Mouse (Mus musculus) megakaryocyte-erythroid progenitor cell, adult 5-6 weeks (primary cell): ENCODE results near the gene Olfr1062. TPM values are rescaled to one million over a fixed set of nuclear protein-coding genes. Genes with fewer than 3 reads are reported as not detected.
"Not testable (repeated sequence)": the region's sequence is repeated elsewhere in the genome, so short reads cannot be mapped to it uniquely, and the experiment has no call there.

Experiments
- ATAC-seq: replicated peaks from 2 replicates; pipeline ENCODE4 v1.8.0; 2016; ENCODE audit warnings: mild to moderate bottlenecking, inconsistent platforms; ENCODE audit not compliant: severe bottlenecking, poor library complexity, low FRiP score, low TSS enrichment
- total RNA-seq, 2 experiments: library from RNA; stranded (forward) in 1 of 2; stranded (reverse) in 1 of 2; fragments of 200-1000, 215-1000 nt in 1 of 2; fragments of >200 nt in 1 of 2; fragmentation: Nextera tagmentation in 1 of 2; gene quantifications; 2 replicates each; pipeline ENCODE4 v1.2.3; 2014 to 2017

The Olfr1062 gene
- total RNA-seq (2014; fragmentation: Nextera tagmentation), result not detected in 2 replicates
- total RNA-seq (2017), result not detected in 2 replicates

DNA sequence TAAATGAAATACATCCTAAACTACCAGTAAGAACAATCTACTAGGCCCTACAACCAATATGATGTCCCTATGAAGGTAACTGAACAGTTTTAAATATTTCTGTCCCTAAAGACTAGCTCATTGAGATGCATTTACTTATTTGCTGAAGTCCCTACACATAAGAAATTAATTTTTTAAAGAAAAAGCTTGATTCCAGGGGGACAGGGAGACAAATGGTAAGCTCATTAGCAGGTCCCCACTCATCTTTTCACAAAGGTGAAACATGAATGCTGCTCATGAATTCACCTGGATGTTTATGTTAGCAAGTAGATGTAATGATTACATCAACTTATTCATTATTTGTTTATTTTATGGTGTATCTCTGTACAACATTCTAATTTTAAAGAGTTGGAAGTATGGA is at the start of gene Olfr1062:
Olfr1062 (minus strand) TSS at position 101 of the 400 bp plus-strand sequence.
- ATAC-seq, result not testable (repeated sequence)

GRCm38 (mm10) chr2:86464442-86465109 is 38.0 kb upstream of the Olfr1062 start:
- peak; percentile 67 for ATAC-seq

GRCm38 (mm10) chr2:86460434-86460833 is 33.9 kb upstream of the Olfr1062 start:
- ATAC-seq, result no peak

DNA sequence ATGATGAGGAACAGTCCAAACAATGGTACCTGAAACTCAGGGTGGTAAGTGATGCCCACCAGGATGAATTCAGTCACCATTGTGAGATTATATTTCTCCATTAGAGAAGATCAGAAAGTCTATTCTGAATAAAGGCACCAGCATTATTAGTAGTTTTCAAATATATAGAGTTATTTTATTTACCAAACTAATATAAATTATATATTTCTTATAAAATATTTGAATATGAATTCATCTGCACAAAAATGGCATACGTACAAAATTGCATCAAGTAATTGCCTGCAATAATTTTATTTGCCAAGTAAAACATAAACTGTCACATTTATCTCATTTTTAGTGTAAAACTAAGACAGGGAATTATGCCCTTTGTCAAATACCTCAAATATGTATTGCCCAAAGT is 29.6 kb upstream of the Olfr1062 start, which contains the start of gene Olfr1066:
Olfr1066 (minus strand) TSS at position 101 of the 400 bp plus-strand sequence.
- ATAC-seq, result no peak

DNA sequence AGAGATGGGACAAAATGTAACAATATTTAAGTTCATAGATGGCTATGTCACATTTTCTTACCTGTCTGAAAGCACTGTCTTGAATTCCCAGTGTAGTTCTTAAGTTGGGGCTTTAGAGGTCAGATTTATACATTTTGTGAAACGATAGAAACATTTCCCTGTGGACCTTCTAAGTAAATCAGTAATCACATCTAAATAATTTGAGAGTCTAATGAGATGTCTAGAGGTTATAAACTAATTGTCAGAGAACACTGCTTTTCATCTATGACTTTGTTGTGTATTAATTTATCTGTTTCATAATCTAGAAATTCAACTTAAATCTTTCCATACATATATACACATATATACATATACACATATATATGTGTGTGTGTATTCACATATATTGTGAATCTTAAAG is 23.9 kb upstream of the Olfr1062 start, which contains the start of gene Olfr1065:
Olfr1065 (minus strand) TSS at position 101 of the 400 bp plus-strand sequence.
- not testable (repeated sequence) for ATAC-seq

GRCm38 (mm10) chr2:86442101-86442500 is 15.6 kb upstream of the Olfr1062 start:
- ATAC-seq, result not testable (repeated sequence)

- not testable (repeated sequence) for ATAC-seq
Observed at GRCm38 (mm10) chr2:86428511-86428910, 2.0 kb upstream of the Olfr1062 start.

DNA sequence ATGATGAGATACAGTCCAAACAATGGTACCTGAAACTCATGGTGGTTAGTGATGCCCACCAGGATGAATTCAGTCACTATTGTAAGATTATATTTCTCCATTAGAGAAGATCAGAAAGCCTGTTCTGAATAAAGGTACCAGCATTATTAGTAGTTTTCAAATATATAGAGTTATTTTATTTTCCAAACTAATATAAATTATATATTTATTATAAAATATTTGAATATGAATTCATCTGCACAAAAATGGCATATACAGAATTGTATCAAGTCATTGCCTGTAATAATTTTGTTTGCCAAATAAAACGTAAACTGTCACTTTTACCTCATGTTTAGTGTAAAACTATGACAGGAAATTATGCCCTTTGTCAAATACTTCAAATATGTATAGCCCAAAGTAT is 12.6 kb downstream of the Olfr1062 start, which contains the start of gene Olfr1061:
Olfr1061 (minus strand) TSS at position 101 of the 400 bp plus-strand sequence.
- ATAC-seq, result no peak

- ATAC-seq, result no peak
Observed at GRCm38 (mm10) chr2:86395114-86395513, 31.4 kb downstream of the Olfr1062 start.

DNA sequence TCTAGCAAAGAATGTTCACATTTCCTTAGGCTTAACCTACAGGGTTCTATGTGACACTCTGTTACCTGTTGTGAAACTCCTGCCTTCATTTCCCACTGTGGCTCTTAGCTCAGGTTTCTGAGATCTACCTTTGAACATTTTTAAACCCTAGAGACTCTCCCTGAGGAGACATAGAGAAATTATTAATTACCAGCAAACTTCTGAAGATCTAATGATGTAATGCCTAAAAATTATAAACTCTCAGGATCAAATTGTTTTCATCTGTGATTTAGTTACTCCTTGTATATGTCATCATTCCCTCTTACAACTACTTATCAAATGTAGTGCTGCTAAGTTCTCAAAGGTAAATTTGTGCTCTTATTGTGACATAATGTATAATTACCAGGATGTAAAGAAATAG is 38.1 kb downstream of the Olfr1062 start, which contains the start of gene Olfr1058:
Olfr1058 (minus strand) TSS at position 101 of the 400 bp plus-strand sequence.
- ATAC-seq, result not testable (repeated sequence)

GRCm38 (mm10) chr2:86378293-86378692 is 48.3 kb downstream of the Olfr1062 start, which contains the start of gene Olfr1057:
Olfr1057 (minus strand) TSS chr2:86378393.
- ATAC-seq, result no peak

Other genes starting within 250 kb of the Olfr1062 start
- not detected in 2 replicates for gene Olfr1044, start 248.9 kb downstream of the Olfr1062 start, total RNA-seq (2014; fragmentation: Nextera tagmentation)
- gene Olfr1044, start 248.9 kb downstream of the Olfr1062 start, total RNA-seq (2017), result not detected in 2 replicates
- gene Olfr52, start 241.1 kb downstream of the Olfr1062 start, total RNA-seq (2014; fragmentation: Nextera tagmentation), result not detected in 2 replicates
- gene Olfr52, start 241.1 kb downstream of the Olfr1062 start, total RNA-seq (2017), result not detected in 2 replicates
- gene Olfr1045, start 223.7 kb downstream of the Olfr1062 start, total RNA-seq (2014; fragmentation: Nextera tagmentation), result not detected in 2 replicates
- not detected in 2 replicates for gene Olfr1045, start 223.7 kb downstream of the Olfr1062 start, total RNA-seq (2017)
- gene Olfr1046, start 207.4 kb downstream of the Olfr1062 start, total RNA-seq (2014; fragmentation: Nextera tagmentation), result not detected in 2 replicates
- not detected in 2 replicates for gene Olfr1046, start 207.4 kb downstream of the Olfr1062 start, total RNA-seq (2017)
- gene Olfr1047, start 195.3 kb downstream of the Olfr1062 start, total RNA-seq (2014; fragmentation: Nextera tagmentation), result not detected in 2 replicates
- not detected in 2 replicates for gene Olfr1047, start 195.3 kb downstream of the Olfr1062 start, total RNA-seq (2017)
- not detected in 2 replicates for gene Olfr1048, start 186.5 kb downstream of the Olfr1062 start, total RNA-seq (2014; fragmentation: Nextera tagmentation)
- gene Olfr1048, start 186.5 kb downstream of the Olfr1062 start, total RNA-seq (2017), result not detected in 2 replicates
- not detected in 2 replicates for gene Olfr1049, start 168.4 kb downstream of the Olfr1062 start, total RNA-seq (2014; fragmentation: Nextera tagmentation)
- not detected in 2 replicates for gene Olfr1049, start 168.4 kb downstream of the Olfr1062 start, total RNA-seq (2017)
- not detected in 2 replicates for gene Olfr1051, start 147.7 kb downstream of the Olfr1062 start, total RNA-seq (2014; fragmentation: Nextera tagmentation)
- not detected in 2 replicates for gene Olfr1051, start 147.7 kb downstream of the Olfr1062 start, total RNA-seq (2017)
- not detected in 2 replicates for gene Olfr1052, start 134.3 kb downstream of the Olfr1062 start, total RNA-seq (2014; fragmentation: Nextera tagmentation)
- gene Olfr1052, start 134.3 kb downstream of the Olfr1062 start, total RNA-seq (2017), result not detected in 2 replicates
- gene Olfr1053, start 111.5 kb downstream of the Olfr1062 start, total RNA-seq (2014; fragmentation: Nextera tagmentation), result not detected in 2 replicates
- gene Olfr1053, start 111.5 kb downstream of the Olfr1062 start, total RNA-seq (2017), result not detected in 2 replicates
- gene Olfr1054, start 91.3 kb downstream of the Olfr1062 start, total RNA-seq (2014; fragmentation: Nextera tagmentation), result not detected in 2 replicates
- not detected in 2 replicates for gene Olfr1054, start 91.3 kb downstream of the Olfr1062 start, total RNA-seq (2017)
- gene Olfr1055, start 76.5 kb downstream of the Olfr1062 start, total RNA-seq (2014; fragmentation: Nextera tagmentation), result not detected in 2 replicates
- gene Olfr1055, start 76.5 kb downstream of the Olfr1062 start, total RNA-seq (2017), result not detected in 2 replicates
- gene Olfr1056, start 64.3 kb downstream of the Olfr1062 start, total RNA-seq (2014; fragmentation: Nextera tagmentation), result not detected in 2 replicates
- not detected in 2 replicates for gene Olfr1056, start 64.3 kb downstream of the Olfr1062 start, total RNA-seq (2017)
- not detected in 2 replicates for gene Olfr1057, start 48.4 kb downstream of the Olfr1062 start, total RNA-seq (2014; fragmentation: Nextera tagmentation)
- not detected in 2 replicates for gene Olfr1057, start 48.4 kb downstream of the Olfr1062 start, total RNA-seq (2017)
- gene Olfr1058, start 38.2 kb downstream of the Olfr1062 start, total RNA-seq (2014; fragmentation: Nextera tagmentation), result not detected in 2 replicates
- not detected in 2 replicates for gene Olfr1058, start 38.2 kb downstream of the Olfr1062 start, total RNA-seq (2017)
- gene Olfr1061, start 12.7 kb downstream of the Olfr1062 start, total RNA-seq (2014; fragmentation: Nextera tagmentation), result not detected in 2 replicates
- not detected in 2 replicates for gene Olfr1061, start 12.7 kb downstream of the Olfr1062 start, total RNA-seq (2017)
- gene Olfr1065, start 23.8 kb upstream of the Olfr1062 start, total RNA-seq (2014; fragmentation: Nextera tagmentation), result not detected in 2 replicates
- gene Olfr1065, start 23.8 kb upstream of the Olfr1062 start, total RNA-seq (2017), result not detected in 2 replicates
- gene Olfr1066, start 29.5 kb upstream of the Olfr1062 start, total RNA-seq (2014; fragmentation: Nextera tagmentation), result not detected in 2 replicates
- not detected in 2 replicates for gene Olfr1066, start 29.5 kb upstream of the Olfr1062 start, total RNA-seq (2017)
- gene Olfr228, start 60.6 kb upstream of the Olfr1062 start, total RNA-seq (2014; fragmentation: Nextera tagmentation), result not detected in 2 replicates
- gene Olfr228, start 60.6 kb upstream of the Olfr1062 start, total RNA-seq (2017), result not detected in 2 replicates
- gene Olfr1076, start 81.7 kb upstream of the Olfr1062 start, total RNA-seq (2014; fragmentation: Nextera tagmentation), result not detected in 2 replicates
- not detected in 2 replicates for gene Olfr1076, start 81.7 kb upstream of the Olfr1062 start, total RNA-seq (2017)
- gene Olfr1079, start 115.7 kb upstream of the Olfr1062 start, total RNA-seq (2014; fragmentation: Nextera tagmentation), result not detected in 2 replicates
- gene Olfr1079, start 115.7 kb upstream of the Olfr1062 start, total RNA-seq (2017), result not detected in 2 replicates
- gene Olfr1080, start 131.5 kb upstream of the Olfr1062 start, total RNA-seq (2014; fragmentation: Nextera tagmentation), result not detected in 2 replicates
- gene Olfr1080, start 131.5 kb upstream of the Olfr1062 start, total RNA-seq (2017), result not detected in 2 replicates
- gene Olfr1082, start 172.2 kb upstream of the Olfr1062 start, total RNA-seq (2014; fragmentation: Nextera tagmentation), result not detected in 2 replicates
- gene Olfr1082, start 172.2 kb upstream of the Olfr1062 start, total RNA-seq (2017), result not detected in 2 replicates
- not detected in 2 replicates for gene Olfr1084, start 213.0 kb upstream of the Olfr1062 start, total RNA-seq (2014; fragmentation: Nextera tagmentation)
- not detected in 2 replicates for gene Olfr1084, start 213.0 kb upstream of the Olfr1062 start, total RNA-seq (2017)
- gene Olfr1085, start 235.3 kb upstream of the Olfr1062 start, total RNA-seq (2014; fragmentation: Nextera tagmentation), result not detected in 2 replicates
- gene Olfr1085, start 235.3 kb upstream of the Olfr1062 start, total RNA-seq (2017), result not detected in 2 replicates